Mouse (Mus musculus) activated CD4-positive, CD25-positive, alpha-beta regulatory T cell, adult 4 months (primary cell): Measurements from ENCODE around the gene Nup93. TPM values are rescaled to one million over a fixed set of nuclear protein-coding genes. Genes with fewer than 3 reads are reported as not detected.

Experiments
- ATAC-seq: one replicate; pipeline ENCODE4 v1.8.0; 2017
- polyA plus RNA-seq, 2 experiments: library from polyadenylated mRNA; unstranded; fragments of 100-300 nt; shearing (Covaris generic); gene quantifications; one replicate each; pipeline ENCODE4 v1.2.1; 2017

The Nup93 gene
- polyA plus RNA-seq, 2 experiments from 2014 or later = 30.7 to 33.1 TPM

GRCm38 (mm10) chr8:94323041-94323440 is 108.7 kb downstream of the Nup93 start:
- no peak for ATAC-seq

- ATAC-seq = peak; percentile 40
Measured at GRCm38 (mm10) chr8:94324071-94324470, 109.7 kb downstream of the Nup93 start.

- no peak for ATAC-seq
Measured at GRCm38 (mm10) chr8:94326016-94326415, 111.7 kb downstream of the Nup93 start.

GRCm38 (mm10) chr8:94328932-94329728 is 114.8 kb downstream of the Nup93 start, which contains the start of gene Slc12a3:
Gene Slc12a3, plus strand, starts transcription at chr8:94329201.
- ATAC-seq = no peak

GRCm38 (mm10) chr8:94330733-94331132 is 116.4 kb downstream of the Nup93 start:
- peak; percentile 77 for ATAC-seq

GRCm38 (mm10) chr8:94333345-94333744 is 119.0 kb downstream of the Nup93 start:
- ATAC-seq = no peak

GRCm38 (mm10) chr8:94337559-94337958 is 123.2 kb downstream of the Nup93 start:
- no peak for ATAC-seq

GRCm38 (mm10) chr8:94340796-94341195 is 126.4 kb downstream of the Nup93 start:
- no peak for ATAC-seq

GRCm38 (mm10) chr8:94342691-94343090 is 128.3 kb downstream of the Nup93 start:
- ATAC-seq = no peak

- ATAC-seq = peak; percentile 65
Measured at GRCm38 (mm10) chr8:94343290-94343689, 128.9 kb downstream of the Nup93 start.

- ATAC-seq = no peak
Measured at GRCm38 (mm10) chr8:94343778-94344320, 129.5 kb downstream of the Nup93 start.

- no peak for ATAC-seq
Measured at GRCm38 (mm10) chr8:94345657-94346056, 131.3 kb downstream of the Nup93 start.

GRCm38 (mm10) chr8:94346264-94346663 is 131.9 kb downstream of the Nup93 start:
- ATAC-seq = no peak

GRCm38 (mm10) chr8:94348425-94348824 is 134.1 kb downstream of the Nup93 start:
- no peak for ATAC-seq

GRCm38 (mm10) chr8:94354069-94354531 is 139.7 kb downstream of the Nup93 start:
- ATAC-seq = no peak

GRCm38 (mm10) chr8:94354571-94354970 is 140.2 kb downstream of the Nup93 start:
- peak; percentile 87 for ATAC-seq

GRCm38 (mm10) chr8:94357220-94357619 is 142.9 kb downstream of the Nup93 start:
- ATAC-seq = no peak

- no peak for ATAC-seq
Measured at GRCm38 (mm10) chr8:94358541-94358940, 144.2 kb downstream of the Nup93 start.

GRCm38 (mm10) chr8:94361774-94362431 is 147.5 kb downstream of the Nup93 start:
- ATAC-seq = no peak

GRCm38 (mm10) chr8:94362607-94363239 is 148.4 kb downstream of the Nup93 start:
- ATAC-seq = peak; percentile 4

- peak; percentile 83 for ATAC-seq
Measured at GRCm38 (mm10) chr8:94363288-94363688, 148.9 kb downstream of the Nup93 start.

- ATAC-seq = no peak
Measured at GRCm38 (mm10) chr8:94363906-94364305, 149.5 kb downstream of the Nup93 start.
